Mouse (Mus musculus) embryonic facial prominence, embryonic 12.5 days (tissue): ENCODE measurements around the gene Sdk2. TPM values are rescaled to one million over a fixed set of nuclear protein-coding genes. Genes with fewer than 3 reads are reported as not detected.

ENCODE experiments used
- ATAC-seq: fragments of 200-750 bp; cut with Nextera tagmentation; 2 replicates; pipeline ENCODE4 v1.8.0; 2017; ENCODE audit not compliant: insufficient number of reproducible peaks, insufficient read depth, low FRiP score, low TSS enrichment
- H3K27ac ChIP-seq: fragments of 300-500 bp; sonication (generic); 2 replicates; pipeline ENCODE4 v1.5.1; 2016; ENCODE audit warnings: mild to moderate bottlenecking
- H3K27me3 ChIP-seq: fragments of 300-500 bp; sonication (generic); 2 replicates; pipeline ENCODE4 v1.6.1; 2016; ENCODE audit warnings: mild to moderate bottlenecking, moderate library complexity
- H3K36me3 ChIP-seq: fragments of 300-500 bp; sonication (generic); 2 replicates; pipeline ENCODE4 v1.6.1; 2016; ENCODE audit warnings: mild to moderate bottlenecking
- H3K4me1 ChIP-seq: fragments of 300-500 bp; sonication (generic); 2 replicates; pipeline ENCODE4 v1.6.1; 2016
- H3K4me2 ChIP-seq: fragments of 300-500 bp; sonication (generic); replicated peaks from 2 replicates; pipeline ENCODE4 v1.6.1; 2016; ENCODE audit warnings: mild to moderate bottlenecking, moderate library complexity
- H3K4me3 ChIP-seq: fragments of 300-500 bp; sonication (generic); 2 replicates; pipeline ENCODE4 v1.5.1; 2016; ENCODE audit warnings: mild to moderate bottlenecking
- H3K9ac ChIP-seq: fragments of 300-500 bp; sonication (generic); 2 replicates; pipeline ENCODE4 v1.6.1; 2016; ENCODE audit warnings: mild to moderate bottlenecking, moderate library complexity
- H3K9me3 ChIP-seq: fragments of 300-500 bp; sonication (generic); 2 replicates; pipeline ENCODE4 v1.6.1; 2016; ENCODE audit warnings: mild to moderate bottlenecking, moderate library complexity
- WGBS: fragments of 180-500 bp; shearing (Covaris S2); methylation state at CpG from one replicate; pipeline ENCODE4 v1.1.7; 2016; 5-methylcytosine and 5-hydroxymethylcytosine counted together
- polyA plus RNA-seq: library from polyadenylated mRNA; unstranded; fragments of >200 nt; fragmentation: Nextera tagmentation; extraction: Ambion mirVana; gene quantifications from 2 replicates; pipeline ENCODE4 v1.2.1, GENCODE M21; 2016

Gene Sdk2
- polyA plus RNA-seq, 1 experiment from 2014 or later, result 3.8 TPM

GRCm38 (mm10) chr11:114044373-114044772, 22.5 kb downstream of the Sdk2 start:
- Histone ChIP-seq H3K4me3 (no peak overlapping the region), H3K36me3 (no peaks in the 10 kb centered on the region), H3K9me3 (no peaks in the 10 kb centered on the region), H3K27ac (no peak overlapping the region), H3K4me1 (peaks cover 35% of the 10 kb centered on the region), H3K27me3 (no peaks in the 10 kb centered on the region), H3K9ac (no peak overlapping the region), H3K4me2 (no peak overlapping the region)
- 56% methylated on average over 4 of the region's 4 CpGs for WGBS
- ATAC-seq, result no peak

- ATAC-seq, result no peak
- no peaks in the 10 kb centered on the region for H3K9me3 ChIP-seq
- no peak overlapping the region for H3K4me2 ChIP-seq
- WGBS, result 72% methylated on average over 7 of the region's 7 CpGs
- no peaks in the 10 kb centered on the region for H3K27me3 ChIP-seq
- H3K27ac ChIP-seq, result no peak overlapping the region
- H3K36me3 ChIP-seq, result no peaks in the 10 kb centered on the region
- H3K4me3 ChIP-seq, result no peak overlapping the region
- H3K9ac ChIP-seq, result no peak overlapping the region
- H3K4me1 ChIP-seq, result peaks cover 28% of the 10 kb centered on the region
These were observed 23.3 kb downstream of the Sdk2 start for GRCm38 (mm10) chr11:114043530-114043929.

DNA sequence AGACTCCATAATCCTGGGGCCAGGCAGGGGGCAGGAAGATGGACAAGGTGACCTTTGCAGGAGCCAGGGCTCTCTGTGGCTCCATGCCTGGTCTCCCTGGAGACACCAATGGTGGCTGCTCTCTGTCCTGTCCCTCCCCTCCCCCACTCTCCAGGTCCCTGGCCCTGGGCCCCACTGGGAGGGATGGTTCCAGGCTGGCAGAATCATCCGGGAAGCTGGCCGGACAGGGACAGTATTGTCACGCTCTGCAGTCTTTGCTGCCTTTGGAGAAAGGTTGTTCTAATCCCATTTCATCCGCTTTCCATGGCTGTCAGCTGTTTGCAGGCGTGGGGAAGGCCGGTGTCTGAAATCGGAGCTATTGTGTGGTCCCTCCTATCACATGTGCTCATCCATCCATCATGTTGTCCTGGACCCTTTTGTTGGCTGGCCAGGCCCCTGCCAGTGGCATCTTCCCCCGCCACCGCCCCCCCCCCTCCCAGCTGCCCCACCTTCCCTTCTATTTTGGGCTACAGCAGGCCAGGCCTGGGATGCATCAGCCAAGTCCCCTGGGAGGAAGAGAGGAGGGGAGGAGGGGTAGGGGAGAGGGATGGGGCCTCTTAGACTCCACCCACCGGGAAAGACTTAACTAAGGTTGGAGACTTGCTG, 26.3 kb downstream of the Sdk2 start:
- Histone ChIP-seq H3K4me3 (no peak overlapping the region), H3K9ac (0 out of 2 replicates have a peak overlapping the region, but pooled peaks have one; percentile 7), H3K36me3 (no peaks in the 10 kb centered on the region), H3K4me2 (no peak overlapping the region), H3K4me1 (peaks cover 24% of the 10 kb centered on the region), H3K27ac (peak overlapping the region; percentile 73), H3K27me3 (no peaks in the 10 kb centered on the region), H3K9me3 (no peaks in the 10 kb centered on the region)
- WGBS, result 8% methylated on average over 10 of the region's 10 CpGs
- peak; percentile 77 for ATAC-seq

DNA sequence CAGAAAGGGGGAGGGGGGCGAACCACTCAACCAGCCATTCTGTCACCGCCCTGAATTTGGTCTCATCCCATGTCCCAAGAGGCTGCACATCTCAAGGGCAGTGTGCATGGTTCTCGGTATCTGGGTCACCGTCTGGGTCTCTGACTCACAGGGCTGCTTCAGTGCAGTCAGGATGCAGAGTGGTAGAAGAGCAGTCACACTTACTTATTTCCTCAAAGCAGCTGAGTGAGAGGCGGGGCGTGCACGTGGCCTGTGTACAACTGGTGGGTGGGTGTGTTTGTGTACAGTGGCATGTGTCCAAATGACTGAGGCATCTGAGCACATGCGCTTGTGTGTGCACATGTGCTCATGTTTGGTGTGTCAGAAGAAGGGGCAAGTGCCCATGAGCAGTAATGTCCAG, 28.8 kb downstream of the Sdk2 start:
- no peaks in the 10 kb centered on the region for H3K9me3 ChIP-seq
- no peaks in the 10 kb centered on the region for H3K36me3 ChIP-seq
- peaks cover 21% of the 10 kb centered on the region for H3K4me1 ChIP-seq
- H3K27me3 ChIP-seq, result no peaks in the 10 kb centered on the region
- H3K4me3 ChIP-seq, result no peak overlapping the region
- H3K27ac ChIP-seq, result no peak overlapping the region
- H3K9ac ChIP-seq, result no peak overlapping the region
- no peak overlapping the region for H3K4me2 ChIP-seq
- 81% methylated on average over 8 of the region's 8 CpGs for WGBS
- ATAC-seq, result no peak

DNA sequence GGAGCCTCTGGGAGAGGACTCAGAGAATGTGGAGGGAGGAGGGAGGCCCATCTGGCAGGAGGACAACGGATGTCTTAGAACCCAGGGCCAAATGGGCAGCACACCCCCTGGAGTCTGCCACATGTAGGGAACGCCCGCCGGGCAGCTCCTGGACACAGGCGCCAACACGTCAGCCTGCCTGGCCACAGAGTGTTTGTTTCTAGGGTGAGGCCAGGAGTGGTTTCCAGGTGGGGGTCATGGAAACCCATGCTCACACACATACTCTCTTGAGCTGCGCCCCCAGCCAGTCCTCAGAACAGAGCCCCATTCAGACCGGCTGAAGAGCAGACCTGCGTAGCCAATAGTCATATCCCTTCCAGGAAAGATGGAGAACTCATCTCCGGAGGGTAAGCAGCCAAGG, 35.4 kb downstream of the Sdk2 start:
- H3K27ac ChIP-seq, result no peak overlapping the region
- peaks cover 4% of the 10 kb centered on the region; the same call in 1 of the 2 replicates for H3K27me3 ChIP-seq
- no peak overlapping the region for H3K4me2 ChIP-seq
- no peak for ATAC-seq
- H3K4me1 ChIP-seq, result peaks cover 31% of the 10 kb centered on the region
- 86% methylated on average over 10 of the region's 10 CpGs for WGBS
- no peak overlapping the region for H3K4me3 ChIP-seq
- H3K36me3 ChIP-seq, result no peaks in the 10 kb centered on the region
- H3K9me3 ChIP-seq, result no peaks in the 10 kb centered on the region
- no peak overlapping the region for H3K9ac ChIP-seq

GRCm38 (mm10) chr11:114030214-114030613, 36.6 kb downstream of the Sdk2 start:
- H3K9ac ChIP-seq, result no peak overlapping the region
- H3K9me3 ChIP-seq, result no peaks in the 10 kb centered on the region
- peaks cover 36% of the 10 kb centered on the region for H3K4me1 ChIP-seq
- no peak overlapping the region for H3K4me3 ChIP-seq
- H3K36me3 ChIP-seq, result no peaks in the 10 kb centered on the region
- ATAC-seq, result no peak
- no peak overlapping the region for H3K4me2 ChIP-seq
- 83% methylated on average over 7 of the region's 7 CpGs for WGBS
- no peak overlapping the region for H3K27ac ChIP-seq
- H3K27me3 ChIP-seq, result peaks cover 4% of the 10 kb centered on the region; the same call in 1 of the 2 replicates

DNA sequence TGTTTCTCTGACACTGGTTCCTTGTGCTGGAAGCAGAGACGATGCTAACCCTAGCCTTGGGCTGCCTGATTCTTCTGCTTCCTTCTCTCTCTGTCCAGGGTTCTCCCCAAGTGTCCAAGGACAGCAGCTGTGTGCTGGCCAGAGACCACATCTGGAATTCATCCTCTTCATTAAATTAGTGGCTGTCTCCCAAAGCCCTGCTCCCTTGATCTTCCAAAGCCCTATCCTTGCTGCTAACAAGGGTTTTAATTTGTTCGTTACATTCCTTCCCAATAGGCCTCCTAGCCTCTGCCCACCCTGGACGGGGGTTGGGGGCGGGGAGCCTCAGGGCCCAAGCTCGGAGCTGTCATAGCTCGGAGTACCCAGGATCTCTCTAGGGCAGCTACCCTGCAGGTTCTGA, 38.3 kb downstream of the Sdk2 start:
- H3K4me2 ChIP-seq, result no peak overlapping the region; the same call in 1 of the 2 replicates
- no peak for ATAC-seq
- peaks cover 36% of the 10 kb centered on the region for H3K4me1 ChIP-seq
- H3K27ac ChIP-seq, result peak overlapping the region; percentile 77
- H3K27me3 ChIP-seq, result peaks cover 4% of the 10 kb centered on the region; the same call in 1 of the 2 replicates
- no peaks in the 10 kb centered on the region for H3K36me3 ChIP-seq
- no peaks in the 10 kb centered on the region for H3K9me3 ChIP-seq
- H3K9ac ChIP-seq, result no peak overlapping the region
- WGBS, result 14% methylated on average over 6 of the region's 6 CpGs
- H3K4me3 ChIP-seq, result no peak overlapping the region

- H3K9ac ChIP-seq, result no peak overlapping the region
- H3K4me1 ChIP-seq, result peaks cover 36% of the 10 kb centered on the region
- H3K9me3 ChIP-seq, result no peaks in the 10 kb centered on the region
- H3K36me3 ChIP-seq, result no peaks in the 10 kb centered on the region
- peak; percentile 19; the same call in 1 of the 2 replicates for ATAC-seq
- H3K4me3 ChIP-seq, result no peak overlapping the region
- 24% methylated on average over 6 of the region's 6 CpGs for WGBS
- peak overlapping the region; percentile 77 for H3K27ac ChIP-seq
- peaks cover 4% of the 10 kb centered on the region; the same call in 1 of the 2 replicates for H3K27me3 ChIP-seq
- no peak overlapping the region; the same call in 1 of the 2 replicates for H3K4me2 ChIP-seq
These were observed 38.8 kb downstream of the Sdk2 start for GRCm38 (mm10) chr11:114028021-114028420.

- WGBS, result 83% methylated on average over 2 of the region's 2 CpGs
- Histone ChIP-seq H3K36me3 (no peaks in the 10 kb centered on the region), H3K9me3 (no peaks in the 10 kb centered on the region), H3K27me3 (0 out of 2 replicates have a peak, but pooled peaks cover 6% of the 10 kb centered on the region), H3K4me1 (peaks cover 36% of the 10 kb centered on the region), H3K9ac (no peak overlapping the region), H3K27ac (no peak overlapping the region), H3K4me3 (no peak overlapping the region), H3K4me2 (no peak overlapping the region)
- no peak for ATAC-seq
These were observed 41.8 kb downstream of the Sdk2 start for GRCm38 (mm10) chr11:114025056-114025455.

DNA sequence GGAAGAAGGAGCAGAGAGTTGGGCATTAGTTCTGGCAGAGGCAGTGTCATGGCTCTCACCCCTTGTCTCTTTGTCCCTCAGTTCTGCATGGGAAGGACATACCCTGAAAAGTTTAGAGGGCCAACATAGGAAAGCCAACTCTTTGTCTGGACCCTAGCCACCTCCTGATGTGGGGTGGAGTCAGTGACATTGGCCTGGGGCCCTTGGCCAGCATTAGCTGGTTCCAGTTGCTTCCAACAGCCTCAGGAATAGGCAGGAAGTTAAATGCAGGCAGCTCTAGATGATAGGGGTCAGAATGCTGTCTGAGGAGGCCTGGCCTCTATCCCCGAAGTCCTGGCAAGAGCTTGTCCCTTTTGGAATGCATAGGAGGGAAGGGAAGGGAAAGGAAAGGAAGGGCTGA, 42.9 kb downstream of the Sdk2 start:
- no peaks in the 10 kb centered on the region for H3K9me3 ChIP-seq
- H3K36me3 ChIP-seq, result no peaks in the 10 kb centered on the region
- ATAC-seq, result no peak
- H3K27me3 ChIP-seq, result 0 out of 2 replicates have a peak, but pooled peaks cover 6% of the 10 kb centered on the region
- H3K27ac ChIP-seq, result no peak overlapping the region
- peaks cover 27% of the 10 kb centered on the region for H3K4me1 ChIP-seq
- no peak overlapping the region for H3K4me3 ChIP-seq
- WGBS, result 33% methylated on average over 1 of the region's 1 CpGs
- H3K4me2 ChIP-seq, result no peak overlapping the region
- H3K9ac ChIP-seq, result no peak overlapping the region

DNA sequence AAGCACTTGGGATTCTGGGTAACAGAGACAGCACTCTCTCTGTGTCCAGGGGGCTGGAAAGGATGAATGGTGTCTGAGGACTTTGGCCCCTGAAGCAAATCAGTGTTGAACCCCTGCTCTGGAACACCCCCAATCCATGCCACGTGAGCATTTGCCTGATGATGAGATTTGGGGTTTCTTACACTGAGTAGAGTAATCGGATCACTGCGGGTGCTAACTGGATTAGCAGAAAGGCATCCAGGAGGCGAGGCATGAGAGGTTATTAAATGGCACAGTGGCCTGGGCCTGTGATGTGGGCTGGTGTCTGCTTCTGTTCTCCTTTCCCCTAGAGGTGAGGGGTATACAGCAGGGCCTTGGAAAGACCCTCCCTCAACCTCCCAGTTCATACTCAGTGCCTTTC, 44.7 kb downstream of the Sdk2 start:
- H3K9ac ChIP-seq, result no peak overlapping the region
- ATAC-seq, result no peak
- H3K36me3 ChIP-seq, result no peaks in the 10 kb centered on the region
- WGBS, result 67% methylated on average over 4 of the region's 4 CpGs
- H3K4me3 ChIP-seq, result no peak overlapping the region
- H3K4me1 ChIP-seq, result peaks cover 16% of the 10 kb centered on the region
- no peak overlapping the region for H3K4me2 ChIP-seq
- no peak overlapping the region for H3K27ac ChIP-seq
- H3K27me3 ChIP-seq, result peaks cover 10% of the 10 kb centered on the region; the same call in 1 of the 2 replicates
- H3K9me3 ChIP-seq, result no peaks in the 10 kb centered on the region

- H3K4me1 ChIP-seq, result peaks cover 33% of the 10 kb centered on the region
These were observed 47.8 kb downstream of the Sdk2 start for GRCm38 (mm10) chr11:114019087-114019486.

More at GRCm38 (mm10) chr11:114019087-114019486, 47.8 kb downstream of the Sdk2 start:
- Histone ChIP-seq H3K4me2 (no peak overlapping the region), H3K4me3 (no peak overlapping the region), H3K27ac (no peak overlapping the region), H3K9ac (no peak overlapping the region), H3K27me3 (peaks cover 10% of the 10 kb centered on the region; the same call in 1 of the 2 replicates), H3K9me3 (no peaks in the 10 kb centered on the region), H3K36me3 (no peaks in the 10 kb centered on the region)
- WGBS, result 32% methylated on average over 11 of the region's 11 CpGs
- ATAC-seq, result no peak
